8 mouse cellular contexts compared by ENCODE assay signal in genomic region chr4:155891011-155891471, GRCm38 (mm10). TPM values are rescaled to one million over a fixed set of nuclear protein-coding genes. Genes with fewer than 3 reads are reported as not detected.
DNase-seq lines count a peak whose midpoint lies in the region; ATAC-seq lines count a peak whose summit lies in the region.

No protein-coding gene starts in this region.

- H3K4me3 ChIP-seq in kidney, embryonic 16.5 days (ENCODE audit: low read length): peak overlapping the region; percentile 82
- peak overlapping the region; percentile 92 for H3K4me3 ChIP-seq in midbrain, embryonic 16.5 days (ENCODE audit: low read depth, low read length)

- under 1% methylated on average over 34 of the region's 34 CpGs for WGBS in kidney, embryonic 16.5 days
- under 1% methylated on average over 34 of the region's 34 CpGs for WGBS in midbrain, embryonic 16.5 days

- H3K36me3 ChIP-seq in kidney, embryonic 16.5 days (ENCODE audit: insufficient read depth, low read length): peaks cover 36% of the 10 kb centered on the region
- H3K36me3 ChIP-seq in midbrain, embryonic 16.5 days (ENCODE audit: control insufficient read depth, insufficient read depth, low read length): peaks cover 24% of the 10 kb centered on the region

- peak; percentile 38 for DNase-seq in adrenal gland, postnatal 10 days
- DNase-seq in adrenal gland, adult (ENCODE audit: inconsistent age in 2 of 2, low spot score in 1 of 2): no peak
- DNase-seq in retina, embryonic 14.5 days (ENCODE audit: low spot score): peak; percentile 10
- DNase-seq in retina, postnatal 1 day: no peak
- no peak for DNase-seq in Muller cell, postnatal 12 days (ENCODE audit: inconsistent ontology term)
- no peak for DNase-seq in spleen, adult 18-20 months

- peak; percentile 0; the same call in 1 of the 2 replicates for ATAC-seq in kidney, embryonic 16.5 days (ENCODE audit: low FRiP score, low TSS enrichment)
- no peak for ATAC-seq in midbrain, embryonic 16.5 days

- 0 out of 2 replicates have a peak overlapping the region, but pooled peaks have one; percentile 20 for H3K27ac ChIP-seq in kidney, embryonic 16.5 days (ENCODE audit: low read length)
- peak overlapping the region; percentile 99 for H3K27ac ChIP-seq in midbrain, embryonic 16.5 days (ENCODE audit: low read length)

- H3K9me3 ChIP-seq in kidney, embryonic 16.5 days (ENCODE audit: low read length): no peaks in the 10 kb centered on the region
- H3K9me3 ChIP-seq in midbrain, embryonic 16.5 days (replicated peaks; ENCODE audit: control insufficient read depth, low read length, poor library complexity, severe bottlenecking): no peaks in the 10 kb centered on the region

- H3K27me3 ChIP-seq in kidney, embryonic 16.5 days (ENCODE audit: insufficient read depth, low read length): no peaks in the 10 kb centered on the region
- H3K27me3 ChIP-seq in midbrain, embryonic 16.5 days (ENCODE audit: control insufficient read depth, insufficient read depth, low read depth, low read length): no peaks in the 10 kb centered on the region

- H3K9ac ChIP-seq in kidney, embryonic 16.5 days (replicated peaks; ENCODE audit: low read length): peak overlapping the region; percentile 87
- H3K9ac ChIP-seq in midbrain, embryonic 16.5 days (ENCODE audit: low read depth, low read length): peak overlapping the region; percentile 98

- peak overlapping the region; percentile 97 for H3K4me2 ChIP-seq in kidney, embryonic 16.5 days (replicated peaks; ENCODE audit: low read depth, low read length)
- H3K4me2 ChIP-seq in midbrain, embryonic 16.5 days (ENCODE audit: low read length): peak overlapping the region; percentile 94

- peaks cover 37% of the 10 kb centered on the region for H3K4me1 ChIP-seq in kidney, embryonic 16.5 days (ENCODE audit: insufficient read depth, low read length)
- H3K4me1 ChIP-seq in midbrain, embryonic 16.5 days (ENCODE audit: control insufficient read depth, insufficient read depth, low read length): peaks cover 43% of the 10 kb centered on the region

RNA-seq across cellular contexts. Expression of gene Pusl1, which starts 0.5 kb away (rescaled TPM):
- total RNA-seq in adrenal gland, postnatal 10 days (2021): 10 to 100 TPM; 27.9 to 39.0 TPM
- 51.4 and 55.1 TPM in 2 replicates for polyA plus RNA-seq in kidney, embryonic 16.5 days (2015; fragmentation: Nextera tagmentation; extraction: Ambion mirVana)
- 56.3 and 63.9 TPM in 2 replicates for polyA plus RNA-seq in midbrain, embryonic 16.5 days (2015; fragmentation: Nextera tagmentation; extraction: Ambion mirVana)

RNA-seq across cellular contexts. Expression of gene Acap3, which starts 0.6 kb away (rescaled TPM):
- 10 to 100 TPM; 16.9 to 29.4 TPM for total RNA-seq in adrenal gland, postnatal 10 days (2021)
- 16.5 and 17.6 TPM in 2 replicates for polyA plus RNA-seq in kidney, embryonic 16.5 days (2015; fragmentation: Nextera tagmentation; extraction: Ambion mirVana)
- 77.4 and 78.1 TPM in 2 replicates for polyA plus RNA-seq in midbrain, embryonic 16.5 days (2015; fragmentation: Nextera tagmentation; extraction: Ambion mirVana)

RNA-seq across cellular contexts. Expression of gene Ints11, which starts 21.7 kb away (rescaled TPM):
- total RNA-seq in adrenal gland, postnatal 10 days (2021): 10 to 100 TPM; 29.0 to 29.3 TPM
- 72.9 and 80.1 TPM in 2 replicates for polyA plus RNA-seq in kidney, embryonic 16.5 days (2015; fragmentation: Nextera tagmentation; extraction: Ambion mirVana)
- polyA plus RNA-seq in midbrain, embryonic 16.5 days (2015; fragmentation: Nextera tagmentation; extraction: Ambion mirVana): 75.7 and 78.7 TPM in 2 replicates

RNA-seq across cellular contexts. Expression of gene Cptp, which starts 21.8 kb away (rescaled TPM):
- 10 to 100 TPM; 17.6 to 18.4 TPM for total RNA-seq in adrenal gland, postnatal 10 days (2021)
- polyA plus RNA-seq in kidney, embryonic 16.5 days (2015; fragmentation: Nextera tagmentation; extraction: Ambion mirVana): 20.0 TPM in 2 replicates
- polyA plus RNA-seq in midbrain, embryonic 16.5 days (2015; fragmentation: Nextera tagmentation; extraction: Ambion mirVana): 25.1 and 28.1 TPM in 2 replicates

RNA-seq across cellular contexts. Expression of gene Tas1r3, which starts 27.9 kb away (rescaled TPM):
- total RNA-seq in adrenal gland, postnatal 10 days (2021): under 1 TPM; 0.36 to 0.45 TPM
- 0.22 and 0.40 TPM in 2 replicates for polyA plus RNA-seq in kidney, embryonic 16.5 days (2015; fragmentation: Nextera tagmentation; extraction: Ambion mirVana)
- polyA plus RNA-seq in midbrain, embryonic 16.5 days (2015; fragmentation: Nextera tagmentation; extraction: Ambion mirVana): 0.29 and 0.58 TPM in 2 replicates

Comparison
In these comparisons a context has a peak if more than half of its experiments do, and no peak if none do; other contexts are left out.
1. DNase-seq: peak in adrenal gland, postnatal 10 days (single experiment) and retina, embryonic 14.5 days (single experiment); none in adrenal gland, adult (0 of 2), retina, postnatal 1 day (single experiment), Muller cell, postnatal 12 days (single experiment) and spleen, adult 18-20 months (0 of 2).